Mouse (Mus musculus): ENCODE results near the gene Slc2a4.

- TF ChIP-seq CTCF (IDR thresholded peaks at IDR 0.05; ENCODE audit: low read depth, low read length) = no peak
- no peak for TF ChIP-seq POLR2A (IDR thresholded peaks at IDR 0.05; ENCODE audit: borderline replicate concordance, low read depth, low read length)
These were observed 28.2 kb downstream of the Slc2a4 start for GRCm38 (mm10) chr11:69919661-69920265.
